Mouse (Mus musculus): ENCODE data around the gene Dgki.

DNA sequence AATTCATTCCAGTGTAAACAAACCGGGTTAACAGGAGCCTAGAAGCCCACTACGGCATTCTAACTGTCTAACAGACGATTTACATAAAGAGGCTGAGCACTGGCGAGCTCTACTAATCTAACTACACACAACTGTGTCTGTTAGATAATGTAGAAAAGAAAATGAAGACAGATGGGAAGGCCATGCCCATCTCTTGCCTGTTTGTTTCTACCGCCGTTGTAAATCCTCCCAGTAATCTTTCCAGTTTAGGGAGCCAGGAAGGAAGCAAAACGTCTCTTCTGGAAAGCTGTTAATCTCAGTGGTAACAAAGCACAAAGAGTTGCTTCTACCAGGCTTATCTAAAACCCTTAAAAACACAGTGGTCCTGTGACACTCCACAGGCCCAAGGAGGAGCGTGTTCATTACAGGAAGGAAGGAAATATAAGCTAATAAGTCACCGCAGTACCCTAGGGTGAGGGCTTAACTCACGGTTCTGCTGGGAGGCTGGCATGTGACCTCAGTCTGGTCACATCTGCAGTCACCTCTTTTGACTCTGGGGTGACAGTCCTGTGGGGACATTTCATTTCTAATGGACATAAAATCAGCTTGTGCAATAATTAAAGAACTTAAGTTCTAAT lies 235.7 kb downstream of the Dgki start:
- no peak for TF ChIP-seq CTCF (IDR thresholded peaks at IDR 0.05; ENCODE audit: low read depth)
- TF ChIP-seq EP300 (IDR thresholded peaks at IDR 0.05; ENCODE audit: low read depth): no peak
